In genomic region chr5:100240876-100241275, GRCm38 (mm10) we compare ENCODE assay signal across 8 mouse cellular contexts.
DNase-seq lines count a peak whose midpoint lies in the region; ATAC-seq and TF ChIP-seq lines count a peak whose summit lies in the region.

No protein-coding gene starts in this region.

- no peaks in the 10 kb centered on the region for H3K27me3 ChIP-seq in thymus, adult 2 months (ENCODE audit: control insufficient read depth, insufficient read depth, low read length)

- no peaks in the 10 kb centered on the region for H3K4me1 ChIP-seq in thymus, adult 2 months (replicated peaks; ENCODE audit: control insufficient read depth, insufficient read depth, low read length)

- 50% methylated on average over 6 of the region's 6 CpGs for WGBS in thymus, adult 2 months

- TF ChIP-seq CTCF in thymus, adult 2 months (IDR thresholded peaks at IDR 0.05; ENCODE audit: borderline replicate concordance, control insufficient read depth, extremely low read depth, insufficient read depth, low read length, poor library complexity), result no peak

- H3K4me3 ChIP-seq in thymus, adult 2 months (ENCODE audit: control insufficient read depth, insufficient read depth, low read length), result no peak overlapping the region

- DNase-seq in heart, adult 8-10 months (ENCODE audit: low spot score), result peak; percentile 35
- no peak for DNase-seq in heart, adult 9 months (ENCODE audit: low spot score in 2 of 2)
- DNase-seq in thymus, adult 2 months, result peak; percentile 48
- no peak for DNase-seq in thymus, adult 18-20 months
- DNase-seq in c-Kit-positive CD71-positive TER-119-positive erythroid progenitor cells, embryonic 14.5 days (ENCODE audit: low spot score), result peak; percentile 26
- peak; percentile 54 for DNase-seq in induced T-regulatory cell, adult 2 months (ENCODE audit: low read depth)
- no peak for DNase-seq in ovary, postnatal 14 days (ENCODE audit: low spot score)

- H3K27ac ChIP-seq in thymus, adult 2 months (ENCODE audit: control insufficient read depth, insufficient read depth, low read length), result no peak overlapping the region

- no peaks in the 10 kb centered on the region for H3K36me3 ChIP-seq in thymus, adult 2 months (ENCODE audit: control insufficient read depth, insufficient read depth, low read length)

- TF ChIP-seq POLR2A in thymus, adult 2 months (IDR thresholded peaks at IDR 0.05; ENCODE audit: control insufficient read depth, extremely low read depth, insufficient read depth, low read length, poor library complexity), result no peak

- ATAC-seq in megakaryocyte progenitor cell, adult 5-6 weeks (replicated peaks; ENCODE audit: poor library complexity), result peak; percentile 30; the same call in 1 of the 2 replicates

Comparison
In these comparisons a context has a peak if more than half of its experiments do, and no peak if none do; other contexts are left out.
1. DNase-seq: peak in heart, adult 8-10 months (single experiment), thymus, adult 2 months (single experiment), c-Kit-positive CD71-positive TER-119-positive erythroid progenitor cells, embryonic 14.5 days (single experiment) and induced T-regulatory cell, adult 2 months (single experiment); none in heart, adult 9 months (0 of 2), thymus, adult 18-20 months (0 of 2) and ovary, postnatal 14 days (single experiment).